Mouse (Mus musculus) C2C12 (cell line): ENCODE data around the gene Tarbp1. TPM values are rescaled to one million over a fixed set of nuclear protein-coding genes. Genes with fewer than 3 reads are reported as not detected.

Experiments
- H3K27me3 ChIP-seq: one replicate; pipeline ENCODE4 v1.6.1; 2011; ENCODE audit not compliant: control insufficient read depth, insufficient read depth, insufficient read length
- H3K36me3 ChIP-seq: one replicate; pipeline ENCODE4 v1.6.1; 2011; ENCODE audit not compliant: control insufficient read depth, insufficient read depth
- H3K4me3 ChIP-seq: one replicate; pipeline ENCODE4 v1.5.1; 2011; ENCODE audit warnings: mild to moderate bottlenecking, control low read depth; ENCODE audit not compliant: poor library complexity, insufficient read depth, severe bottlenecking
- H3K79me2 ChIP-seq: one replicate; pipeline ENCODE4 v1.6.1; 2011; ENCODE audit not compliant: control insufficient read depth, insufficient read depth
- H3K79me3 ChIP-seq: one replicate; pipeline ENCODE4 v1.6.1; 2011; ENCODE audit warnings: low read depth, control low read depth
- H3ac ChIP-seq: one replicate; pipeline ENCODE3; 2011; ENCODE audit warnings: low read depth; ENCODE audit not compliant: control insufficient read depth, insufficient read length
- CEBPB ChIP-seq: IDR thresholded peaks from one replicate; pipeline ENCODE4 v1.6.1; 2011; ENCODE audit warnings: low read depth, mild to moderate bottlenecking, control low read depth, moderate library complexity
- CTCF ChIP-seq: IDR thresholded peaks from one replicate; pipeline ENCODE4 v1.5.1; 2011; ENCODE audit not compliant: control insufficient read depth, insufficient read depth, insufficient read length
- FOSL1 ChIP-seq: IDR thresholded peaks from one replicate; pipeline ENCODE4 v1.8.0; 2011; ENCODE audit warnings: mild to moderate bottlenecking, low read length; ENCODE audit not compliant: poor library complexity, insufficient read depth, severe bottlenecking
- MAX ChIP-seq: IDR thresholded peaks from one replicate; pipeline ENCODE4 v1.6.1; 2011; ENCODE audit warnings: mild to moderate bottlenecking, control low read depth
- MYOD1 ChIP-seq: IDR thresholded peaks from one replicate; pipeline ENCODE4 v1.6.1; 2011; ENCODE audit warnings: low read depth; ENCODE audit not compliant: control insufficient read depth, insufficient read length
- MYOG ChIP-seq: IDR thresholded peaks from one replicate; pipeline ENCODE4 v1.6.1; 2011; ENCODE audit not compliant: control insufficient read depth, insufficient read length; ENCODE audit errors: extremely low read depth
- USF1 ChIP-seq: IDR thresholded peaks from one replicate; pipeline ENCODE4 v1.6.1; 2011; ENCODE audit warnings: low read depth, mild to moderate bottlenecking, control low read depth, moderate library complexity
- polyA plus RNA-seq: library from polyadenylated mRNA; unstranded; fragments of >200 nt; fragmentation: generic; extraction: Trizol; gene quantifications from one replicate; pipeline ENCODE4 v1.2.1, GENCODE M21; 2012; ENCODE audit warnings: missing spikeins

Tarbp1 gene
- polyA plus RNA-seq, 1 experiment = 3.9 TPM

GRCm38 (mm10) chr8:126464071-126464470, 10.8 kb downstream of the Tarbp1 start:
- Histone ChIP-seq H3K79me3 (peaks cover 1% of the 10 kb centered on the region), H3K27me3 (no peaks in the 10 kb centered on the region), H3K4me3 (no peak overlapping the region), H3K79me2 (no peaks in the 10 kb centered on the region), H3K36me3 (peaks cover 36% of the 10 kb centered on the region), H3ac (no peak overlapping the region)
- TF ChIP-seq CTCF (no peak), CEBPB (no peak), MAX (no peak), USF1 (no peak), FOSL1 (no peak)

- Histone ChIP-seq H3K27me3 (no peaks in the 10 kb centered on the region), H3K4me3 (no peak overlapping the region), H3ac (no peak overlapping the region), H3K79me3 (no peaks in the 10 kb centered on the region), H3K79me2 (no peaks in the 10 kb centered on the region), H3K36me3 (peaks cover 19% of the 10 kb centered on the region)
- TF ChIP-seq USF1 (no peak), MYOG (no peak), CEBPB (no peak), FOSL1 (no peak), MYOD1 (no peak), MAX (no peak), CTCF (no peak)
Measured at GRCm38 (mm10) chr8:126461735-126462134, 13.1 kb downstream of the Tarbp1 start.

- TF ChIP-seq CEBPB (no peak), MYOG (no peak), FOSL1 (no peak), USF1 (no peak), MAX (no peak), MYOD1 (no peak), CTCF (no peak)
- H3K27me3 ChIP-seq = no peaks in the 10 kb centered on the region
- H3K4me3 ChIP-seq = no peak overlapping the region
- H3K36me3 ChIP-seq = peaks cover 14% of the 10 kb centered on the region
- no peaks in the 10 kb centered on the region for H3K79me3 ChIP-seq
- H3K79me2 ChIP-seq = no peaks in the 10 kb centered on the region
- no peak overlapping the region for H3ac ChIP-seq
Measured at GRCm38 (mm10) chr8:126460274-126460673, 14.6 kb downstream of the Tarbp1 start.

- Histone ChIP-seq H3K79me2 (no peaks in the 10 kb centered on the region), H3K36me3 (peaks cover 35% of the 10 kb centered on the region), H3K79me3 (no peaks in the 10 kb centered on the region)
Measured at GRCm38 (mm10) chr8:126455383-126455782, 19.5 kb downstream of the Tarbp1 start.

GRCm38 (mm10) chr8:126451158-126451557, 23.7 kb downstream of the Tarbp1 start:
- no peak overlapping the region for H3ac ChIP-seq
- H3K36me3 ChIP-seq = peaks cover 65% of the 10 kb centered on the region
- no peak overlapping the region for H3K4me3 ChIP-seq
- no peaks in the 10 kb centered on the region for H3K79me2 ChIP-seq
- H3K27me3 ChIP-seq = no peaks in the 10 kb centered on the region
- TF ChIP-seq MYOG (no peak), CTCF (no peak), MAX (no peak), MYOD1 (no peak)
- no peaks in the 10 kb centered on the region for H3K79me3 ChIP-seq

More at GRCm38 (mm10) chr8:126455383-126455782, 19.5 kb downstream of the Tarbp1 start:
- no peak overlapping the region for H3K4me3 ChIP-seq
- no peaks in the 10 kb centered on the region for H3K27me3 ChIP-seq
- H3ac ChIP-seq = no peak overlapping the region
- no peak for TF ChIP-seq CEBPB
- no peak for TF ChIP-seq MYOD1
- TF ChIP-seq CTCF = no peak
- TF ChIP-seq MAX = no peak

GRCm38 (mm10) chr8:126438937-126439336, 35.9 kb downstream of the Tarbp1 start:
- no peaks in the 10 kb centered on the region for H3K27me3 ChIP-seq
- TF ChIP-seq MYOD1 = no peak
- TF ChIP-seq MYOG = no peak
- TF ChIP-seq CTCF = no peak
- TF ChIP-seq CEBPB = no peak
- no peak for TF ChIP-seq FOSL1
- no peak for TF ChIP-seq MAX
- no peak for TF ChIP-seq USF1
- H3ac ChIP-seq = no peak overlapping the region
- peaks cover 20% of the 10 kb centered on the region for H3K36me3 ChIP-seq
- no peak overlapping the region for H3K4me3 ChIP-seq
- no peaks in the 10 kb centered on the region for H3K79me3 ChIP-seq
- H3K79me2 ChIP-seq = no peaks in the 10 kb centered on the region
